Mouse (Mus musculus): ENCODE data around the gene Eif1b. TPM values are rescaled to one million over a fixed set of nuclear protein-coding genes. Genes with fewer than 3 reads are reported as not detected.

Gene Eif1b
- total RNA-seq (2021), result 10 to 100 TPM; 27.1 to 36.4 TPM
- long read RNA-seq, experiment 1, transcript Eif1b-201 (4 exons, 1,035 nt), result major isoform, 40 of 49 reads
- long read RNA-seq, experiment 1, partial matches to known transcripts, result 7 of 49 reads
- long read RNA-seq, experiment 1, other reads (novel, unspliced or antisense), result 2 of 49 reads
- long read RNA-seq, experiment 2, transcript Eif1b-201 (4 exons, 1,035 nt), result major isoform, 60 of 71 reads
- long read RNA-seq, experiment 2, partial matches to known transcripts, result 11 of 71 reads
- long read RNA-seq, experiment 2, other reads (novel, unspliced or antisense), result 0 of 71 reads

DNA sequence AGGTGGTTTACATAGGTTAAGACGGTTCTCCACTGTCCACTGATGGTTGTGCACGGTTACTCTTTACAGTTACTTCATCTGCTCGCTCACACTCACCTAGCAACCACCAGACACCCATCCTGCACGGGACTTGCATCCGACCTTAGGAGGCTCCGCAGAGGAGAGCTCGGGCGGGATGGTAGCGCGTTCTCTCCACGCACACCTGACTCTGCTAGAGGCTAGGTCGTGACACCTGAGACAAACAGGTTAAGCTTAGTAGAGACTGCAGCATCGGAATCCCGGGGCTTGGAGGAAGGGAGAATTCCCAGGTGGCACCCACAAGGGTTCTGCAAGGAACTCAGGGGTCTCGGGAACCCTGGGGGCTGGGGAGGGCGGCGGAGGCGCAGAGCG lies at the start of gene Eif1b:
Gene Eif1b, plus strand, starts transcription at position 223 of the 390 bp plus-strand sequence.
- intact Hi-C loops (cut with DNase I), result loop anchor here (5.0 kb wide), 1 partner anchor 365 kb away; the partner anchor contains the start of gene Rpsa
- no peak for DNase-seq

DNA sequence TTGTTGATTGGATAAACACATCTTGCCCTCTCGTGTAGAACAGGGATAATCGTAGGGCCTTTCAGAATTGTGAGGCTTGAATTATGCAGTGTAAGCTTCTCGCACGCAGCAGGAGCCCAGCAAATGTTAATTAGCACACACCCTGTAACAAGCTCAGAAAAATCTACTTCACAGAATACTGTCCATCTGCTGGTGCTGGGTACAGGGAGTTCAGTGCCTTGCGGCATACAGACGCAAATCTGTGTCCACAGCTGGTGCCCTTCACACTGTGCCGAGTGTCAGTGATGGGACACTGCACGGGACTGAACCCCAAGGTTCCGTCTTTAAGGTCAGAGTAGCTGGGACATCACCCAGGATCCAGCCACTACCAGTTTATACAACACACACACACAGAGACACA lies 47.4 kb upstream of the Eif1b start:
- intact Hi-C loops (cut with DNase I), result no loop called here
- DNase-seq, result no peak

DNA sequence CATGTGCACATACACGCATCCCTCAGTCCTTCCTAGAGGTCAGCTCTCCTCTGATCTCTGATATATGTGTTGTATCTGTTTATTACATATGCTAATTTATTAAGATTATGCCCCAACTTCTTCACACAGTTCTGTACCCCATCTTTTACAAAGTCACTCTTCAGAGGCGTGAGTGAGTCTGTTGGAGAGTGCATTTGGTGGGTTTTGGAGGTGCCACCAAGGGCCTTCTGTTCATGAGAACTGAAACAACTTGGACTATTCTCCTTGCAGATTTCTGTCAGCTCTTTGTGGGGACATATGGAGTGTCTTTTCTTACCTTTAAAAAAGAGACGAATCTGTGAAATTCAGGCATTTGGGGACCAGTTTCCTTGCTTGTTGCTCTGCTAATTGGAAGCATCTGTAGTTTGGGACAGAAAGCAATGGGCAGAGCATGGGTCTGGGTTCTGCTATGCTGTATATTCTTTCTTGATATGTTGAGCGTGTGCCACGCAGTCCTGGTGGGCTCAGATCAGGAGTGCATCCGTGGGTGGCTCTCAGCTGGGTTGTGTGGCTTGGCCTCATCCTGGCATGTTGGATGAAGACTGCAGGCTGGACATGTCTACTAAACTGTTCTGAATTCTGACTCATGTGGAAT lies 42.2 kb upstream of the Eif1b start:
- intact Hi-C loops (cut with DNase I), result no loop called here
- no peak for DNase-seq

DNA sequence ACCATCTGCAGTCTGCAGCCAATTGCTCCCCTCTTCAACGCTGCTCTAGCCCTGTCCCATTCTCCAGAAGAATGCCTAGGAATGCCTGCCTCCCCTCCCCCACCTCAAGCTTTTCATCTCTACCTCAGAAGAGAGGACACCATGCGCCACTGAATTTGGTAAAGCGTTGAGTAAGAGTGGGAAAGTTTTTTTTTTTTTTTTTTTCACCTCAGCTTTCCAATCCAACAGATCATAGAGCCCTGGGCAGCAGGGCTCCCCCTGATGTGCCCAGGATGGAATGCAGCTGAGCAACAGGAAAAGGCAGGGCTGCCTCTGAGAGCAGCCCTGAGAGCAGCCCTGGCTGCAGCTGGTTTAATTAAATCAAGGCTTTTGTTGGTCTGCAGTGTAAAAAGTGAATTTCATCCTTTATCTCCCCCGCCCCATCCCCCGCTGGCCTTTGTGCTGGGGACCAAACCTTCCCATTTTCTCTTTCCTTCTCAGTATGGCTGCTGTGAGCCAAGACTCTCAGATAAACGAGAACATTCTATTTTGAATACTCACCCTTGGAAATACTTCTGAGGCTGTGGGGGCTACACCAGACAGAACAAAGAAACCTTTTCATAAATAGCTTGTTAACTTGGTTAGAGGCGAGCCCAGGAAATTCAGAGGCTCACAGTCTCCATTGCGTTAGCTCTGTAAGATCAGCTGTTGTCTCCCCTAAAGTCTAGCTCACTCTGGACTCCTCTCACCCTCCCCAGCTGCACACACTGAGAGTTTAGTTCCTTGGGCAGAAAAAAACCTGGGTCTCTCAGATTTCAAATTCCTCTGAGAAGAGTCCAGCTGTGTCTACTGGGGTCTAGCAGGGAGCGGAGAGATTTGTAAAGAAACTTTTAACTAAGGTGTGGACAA lies 36.0 kb upstream of the Eif1b start:
- DNase-seq, result no peak
- intact Hi-C loops (cut with DNase I), result no loop called here

DNA sequence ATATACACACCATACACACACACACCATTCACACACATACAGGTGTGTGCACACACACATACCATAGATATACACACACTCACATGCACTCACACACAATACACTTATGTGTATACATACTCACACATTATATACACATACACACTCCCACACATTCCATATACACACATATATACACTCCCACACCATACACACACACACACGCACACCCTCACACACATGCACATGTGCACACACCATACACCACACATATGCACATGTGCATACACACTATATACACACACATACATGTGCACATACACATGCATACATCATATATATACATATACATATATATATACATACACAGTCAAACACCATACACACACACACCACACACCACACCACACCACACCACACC lies 21.6 kb upstream of the Eif1b start:
- DNase-seq, result no peak
- intact Hi-C loops (cut with DNase I), result no loop called here

DNA sequence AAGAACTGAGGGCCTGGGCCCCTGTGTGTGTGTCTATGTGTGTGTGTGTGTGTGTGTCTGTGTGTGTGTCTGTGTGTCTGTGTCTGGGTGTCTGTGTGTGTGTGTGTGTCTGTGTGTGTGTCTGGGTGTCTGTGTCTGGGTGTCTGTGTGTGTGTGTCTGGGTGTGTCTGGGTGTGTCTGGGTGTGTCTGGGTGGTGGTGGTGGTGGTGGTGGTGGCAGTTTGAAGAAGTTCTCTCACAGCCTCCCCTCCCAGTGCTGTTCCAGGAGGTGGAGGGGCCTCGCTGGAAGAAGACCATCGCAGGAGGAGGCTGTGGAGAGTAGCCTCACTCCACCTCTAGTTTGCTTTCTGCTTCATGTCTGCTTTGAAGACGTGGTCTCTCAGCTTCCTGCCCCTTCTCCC lies 10.4 kb upstream of the Eif1b start:
- no peak for DNase-seq
- intact Hi-C loops (cut with DNase I), result no loop called here

DNA sequence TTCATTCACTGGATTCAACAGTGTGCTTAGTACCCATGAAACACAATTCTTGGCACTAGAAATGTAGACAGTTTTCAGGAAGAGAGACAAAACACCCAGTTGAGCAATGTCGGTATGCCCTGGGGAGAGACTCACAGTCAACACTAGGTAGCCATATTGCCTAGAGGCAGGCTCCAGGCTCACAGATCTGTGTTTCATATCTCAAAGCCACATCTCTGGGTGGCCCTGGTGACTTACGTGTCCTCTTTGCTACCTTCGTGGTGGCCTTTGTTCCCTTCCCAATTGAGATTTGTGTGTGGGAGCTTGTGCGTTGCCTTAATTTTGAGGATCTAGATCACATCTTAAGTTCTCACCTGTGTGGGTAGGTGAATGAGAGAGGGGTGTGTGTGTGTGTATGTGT lies 9.7 kb upstream of the Eif1b start:
- intact Hi-C loops (cut with DNase I), result no loop called here
- no peak for DNase-seq

DNA sequence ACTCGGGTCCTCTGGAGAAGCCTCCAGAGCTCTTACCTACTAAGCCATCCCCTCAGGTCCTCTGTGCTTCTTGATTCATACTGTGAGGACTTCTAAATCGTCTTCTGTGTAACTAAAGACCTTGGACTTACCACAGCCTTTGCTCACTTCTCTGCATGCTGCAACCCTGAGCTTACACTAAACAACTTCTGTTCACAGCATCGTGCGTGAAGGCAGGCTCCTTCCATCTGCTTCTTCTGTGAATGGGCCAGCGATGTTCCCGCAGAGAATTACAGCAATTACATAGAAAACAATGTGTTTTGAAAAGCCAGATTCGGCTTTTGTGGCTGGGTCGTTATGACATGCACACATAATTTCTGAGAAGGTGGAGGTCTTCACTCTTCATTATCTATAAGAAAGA lies 8.9 kb upstream of the Eif1b start:
- DNase-seq, result no peak
- intact Hi-C loops (cut with DNase I), result no loop called here

DNA sequence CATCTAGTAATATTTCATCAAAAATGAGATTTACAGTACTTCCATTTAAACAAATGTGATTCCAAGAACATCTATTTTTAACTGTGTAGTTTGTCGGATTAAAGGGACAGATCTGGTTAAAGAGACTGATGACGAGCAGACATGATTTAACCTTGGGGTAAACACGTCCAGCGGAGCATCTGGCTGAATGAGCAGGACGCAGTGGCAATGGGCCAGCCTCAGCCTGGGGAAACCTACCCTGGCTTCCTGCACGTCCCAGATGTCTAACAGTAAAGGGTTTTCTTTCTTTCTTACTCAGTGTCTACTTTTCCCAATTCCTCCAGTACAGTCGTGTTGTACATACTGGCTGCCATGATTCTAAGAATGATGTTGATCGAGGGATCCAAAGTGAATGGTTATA lies 5.0 kb upstream of the Eif1b start:
- no peak for DNase-seq
- intact Hi-C loops (cut with DNase I), result no loop called here

DNA sequence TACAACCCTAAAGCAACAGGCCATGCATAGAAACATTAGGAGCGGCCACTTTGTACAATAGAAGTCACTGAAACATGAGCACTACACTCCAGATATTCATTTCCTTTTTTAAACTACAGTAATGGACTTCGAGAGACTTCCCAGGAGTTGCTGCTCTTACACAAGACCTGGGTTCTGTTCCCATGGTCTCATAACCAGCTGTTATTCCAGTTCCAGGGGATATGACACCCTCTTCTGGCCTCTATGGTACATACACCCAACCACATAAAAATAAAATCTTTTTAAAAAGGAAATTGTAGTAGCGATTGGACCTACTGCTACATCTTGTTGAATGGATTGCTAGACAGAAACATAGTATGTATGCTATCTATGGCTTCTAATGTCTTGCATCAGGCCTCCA lies 523 bp upstream of the Eif1b start:
- intact Hi-C loops (cut with DNase I), result loop anchor here (5.0 kb wide), 1 partner anchor 364 kb away; the partner anchor contains the start of gene Rpsa
- DNase-seq, result no peak

DNA sequence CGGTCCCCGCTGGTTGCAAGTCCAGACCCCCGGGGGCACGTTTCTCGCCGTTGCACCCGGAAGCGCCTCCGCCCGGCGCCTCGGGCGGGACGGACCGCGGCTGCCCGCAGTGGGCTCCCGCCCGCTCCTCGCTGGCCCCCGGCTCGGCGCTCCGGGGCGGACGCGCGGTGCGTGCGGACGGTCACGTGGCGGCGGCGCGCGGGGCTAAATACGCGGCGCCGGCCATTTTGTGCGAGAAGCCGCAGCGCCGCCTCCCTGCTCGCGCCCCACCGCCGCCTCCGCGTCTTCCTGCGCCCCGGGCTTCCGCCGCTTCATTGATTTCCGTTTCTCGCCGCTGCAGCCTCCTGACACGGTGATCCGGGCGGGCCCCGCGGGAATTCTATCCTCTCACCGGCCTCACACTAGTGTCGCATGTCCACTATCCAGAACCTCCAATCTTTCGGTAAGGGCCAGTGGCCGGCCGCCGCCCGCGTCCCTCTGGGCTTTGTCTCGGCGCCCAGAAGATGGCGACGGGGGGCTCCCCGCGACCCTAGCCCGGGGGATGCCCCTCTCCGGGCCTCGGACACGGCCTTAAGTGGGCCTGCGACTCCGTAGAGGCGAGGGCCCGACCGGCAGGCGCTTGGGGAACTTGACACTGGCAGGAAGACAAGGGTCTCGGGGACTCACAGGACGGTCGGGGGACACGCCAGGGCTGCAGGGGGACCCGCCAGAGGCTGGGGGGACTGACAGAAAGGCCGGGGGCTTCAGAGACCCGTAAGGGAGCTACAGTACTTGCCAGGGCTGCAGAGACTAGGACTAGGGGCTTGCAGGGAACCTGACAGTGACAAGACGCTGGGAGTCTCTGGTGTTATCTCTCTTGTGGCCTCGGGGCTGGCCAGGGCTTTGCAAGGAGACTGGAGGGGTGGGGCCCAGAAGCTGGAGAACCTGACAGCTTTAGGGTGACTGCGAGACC lies 644 bp downstream of the Eif1b start:
- intact Hi-C loops (cut with DNase I), result loop anchor here (5.0 kb wide), 1 partner anchor 365 kb away; the partner anchor contains the start of gene Rpsa
- peak; percentile 71 to 75 for DNase-seq

DNA sequence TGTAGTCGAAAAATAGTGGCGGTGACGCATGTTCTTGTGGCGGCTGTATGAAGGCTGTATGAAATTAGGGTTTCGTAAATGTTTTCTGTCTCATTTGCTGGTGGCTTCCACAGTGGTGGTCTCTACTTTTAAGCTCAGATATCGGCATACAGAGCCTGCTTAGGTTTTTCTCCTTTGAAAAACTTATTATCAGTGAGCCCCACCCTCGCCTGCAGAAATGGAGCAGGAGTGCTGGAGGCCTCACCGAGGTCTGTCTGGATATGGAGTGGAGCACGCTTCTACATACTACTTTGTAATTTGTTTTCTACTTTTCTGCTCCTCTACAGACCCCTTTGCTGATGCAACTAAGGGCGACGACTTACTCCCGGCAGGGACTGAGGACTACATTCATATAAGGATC lies 1.7 kb downstream of the Eif1b start:
- intact Hi-C loops (cut with DNase I), result loop anchor here (5.0 kb wide), 1 partner anchor 366 kb away; the partner anchor contains the start of gene Rpsa
- DNase-seq, result no peak

DNA sequence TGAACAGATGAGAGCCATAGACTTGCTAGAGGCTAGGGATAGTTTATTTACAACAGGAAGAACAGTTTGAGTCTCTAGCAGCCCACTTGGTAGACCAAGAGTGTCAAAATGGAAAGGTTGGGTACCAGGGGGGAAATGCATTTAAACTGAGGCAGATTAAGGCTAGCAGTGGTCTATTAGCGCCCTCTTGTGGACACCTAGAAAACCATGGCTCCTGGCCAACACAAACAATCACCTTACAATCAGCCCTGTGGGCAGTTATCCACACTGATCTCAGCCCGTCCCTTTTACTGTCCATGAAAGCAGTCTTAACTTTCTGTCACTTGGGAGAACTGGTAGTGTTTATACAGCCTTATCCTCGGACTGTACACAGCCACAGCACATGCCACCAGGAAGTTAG lies 4.7 kb downstream of the Eif1b start:
- peak; percentile 45 to 49 for DNase-seq

DNA sequence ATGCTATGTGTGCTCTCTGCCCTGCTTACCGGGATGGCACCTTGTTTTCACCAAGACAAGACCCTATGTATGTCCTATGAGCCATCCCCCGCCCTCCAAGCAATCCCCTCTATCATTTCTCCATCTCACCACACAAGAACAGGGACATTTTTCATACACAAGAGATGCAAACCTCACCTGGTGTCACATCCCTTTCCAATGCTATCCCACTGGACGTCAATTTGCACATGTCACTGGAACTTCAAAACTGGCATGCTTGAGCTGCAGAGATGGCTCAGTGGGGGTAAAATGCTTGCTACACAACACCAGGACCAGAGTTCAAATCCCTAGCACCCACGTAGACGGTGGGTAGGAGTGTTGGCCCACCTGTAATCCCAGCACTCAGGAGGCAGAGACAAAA lies 6.0 kb downstream of the Eif1b start:
- no peak for DNase-seq
- intact Hi-C loops (cut with DNase I), result no loop called here

More for the DNA sequence above, 4.7 kb downstream of the Eif1b start:
- intact Hi-C loops (cut with DNase I), result loop anchor here (1.0 kb wide), 1 partner anchor 62 kb away; no protein-coding TSS in a partner anchor

DNA sequence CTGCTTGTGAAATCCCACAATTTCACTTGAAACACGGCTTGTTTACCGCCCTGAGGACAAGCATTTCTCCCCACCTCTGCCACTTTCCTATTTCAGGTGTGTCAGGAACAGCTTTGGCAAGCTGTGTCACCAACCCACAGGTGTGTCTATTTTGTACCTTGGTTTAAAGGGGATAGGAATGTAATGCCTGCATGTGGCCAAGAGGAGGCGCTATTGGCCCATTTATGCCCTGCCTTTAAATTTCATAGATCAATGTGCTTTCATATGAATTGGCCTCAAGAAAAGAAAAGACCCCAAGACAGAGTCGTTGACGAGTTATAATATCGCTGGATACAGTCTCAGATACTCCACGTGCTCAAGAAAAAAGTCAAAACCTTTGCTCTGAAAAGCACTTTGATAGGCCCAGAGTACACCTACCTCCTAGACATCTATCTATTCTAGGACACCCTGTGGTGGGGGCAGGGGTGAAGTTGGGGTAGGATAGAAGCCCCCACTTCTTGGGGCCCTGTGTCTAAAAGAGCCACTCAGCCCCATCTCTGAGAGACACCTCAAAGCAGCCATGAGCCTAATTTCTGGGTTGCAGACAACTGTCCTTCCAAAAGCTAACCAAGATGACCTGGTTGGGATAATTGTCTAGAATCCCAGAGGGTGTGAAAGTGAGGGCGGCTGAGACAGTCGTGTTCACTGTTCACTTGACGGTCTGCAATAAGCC lies 9.3 kb downstream of the Eif1b start:
- intact Hi-C loops (cut with DNase I), result loop anchor here (5.0 kb wide), 2 partner anchors 66 to 86 kb away; no protein-coding TSS in a partner anchor
- DNase-seq, result no peak

DNA sequence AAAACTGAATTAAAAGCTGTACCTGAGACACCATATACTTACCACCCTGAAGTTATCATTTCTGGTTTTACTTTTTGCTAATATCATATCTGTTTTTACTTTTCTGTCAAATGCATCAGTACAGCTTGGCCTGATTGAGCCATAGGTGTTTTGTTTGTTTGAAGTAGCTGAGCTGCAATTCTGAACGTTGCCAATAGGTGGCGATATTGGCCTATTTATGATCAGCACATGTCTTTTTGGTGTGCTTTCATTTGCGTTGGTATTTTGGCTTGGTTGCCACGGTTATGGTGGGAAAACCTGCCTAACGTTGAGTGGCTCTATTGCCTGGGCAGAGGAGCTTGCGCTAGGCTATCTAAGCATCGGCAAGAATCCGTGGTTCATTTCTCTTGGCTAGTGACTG lies 10.0 kb downstream of the Eif1b start:
- DNase-seq, result peak; percentile 30 to 37
- intact Hi-C loops (cut with DNase I), result loop anchor here (5.0 kb wide), 2 partner anchors 65 to 85 kb away; no protein-coding TSS in a partner anchor

DNA sequence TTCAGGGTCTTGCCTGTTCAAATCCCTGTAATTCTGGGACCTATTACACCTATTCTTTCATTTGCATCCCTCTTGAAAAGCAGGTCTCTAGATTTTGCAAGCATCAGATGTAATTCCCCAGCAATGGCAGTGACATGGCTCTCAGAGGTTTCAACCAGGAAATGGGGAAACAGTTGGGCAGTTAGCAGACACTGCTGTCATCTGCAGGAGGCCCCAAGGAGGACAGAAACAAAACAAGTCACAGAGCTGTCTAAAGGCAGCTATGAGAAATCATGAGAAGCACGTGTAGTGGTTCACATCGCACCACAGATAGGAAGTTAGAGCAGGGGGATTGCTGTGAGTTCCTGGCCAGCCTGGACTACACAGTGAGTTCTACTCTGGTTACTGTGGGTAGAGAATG lies 12.4 kb downstream of the Eif1b start:
- intact Hi-C loops (cut with DNase I), result loop anchor here (5.0 kb wide), 2 partner anchors 63 to 83 kb away; no protein-coding TSS in a partner anchor
- DNase-seq, result no peak

DNA sequence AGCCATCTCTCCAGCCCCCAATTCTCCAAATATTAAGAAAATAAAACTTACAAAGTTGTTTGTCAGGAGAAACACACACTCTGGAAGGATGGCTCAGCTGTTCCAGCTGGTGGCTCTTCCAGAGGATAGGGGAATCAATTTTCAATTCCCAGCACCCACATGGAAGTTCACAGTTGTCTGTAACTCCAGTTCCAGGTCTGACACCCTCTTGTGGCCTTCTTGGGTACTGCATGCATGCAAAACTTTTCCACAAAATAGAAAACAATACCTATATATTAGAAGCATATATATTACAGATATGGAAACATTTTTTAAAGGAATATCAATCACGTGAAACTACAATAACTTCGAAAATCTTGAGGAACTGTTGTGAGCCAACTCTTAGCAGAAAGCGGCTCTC lies 19.7 kb downstream of the Eif1b start:
- intact Hi-C loops (cut with DNase I), result no loop called here
- no peak for DNase-seq

DNA sequence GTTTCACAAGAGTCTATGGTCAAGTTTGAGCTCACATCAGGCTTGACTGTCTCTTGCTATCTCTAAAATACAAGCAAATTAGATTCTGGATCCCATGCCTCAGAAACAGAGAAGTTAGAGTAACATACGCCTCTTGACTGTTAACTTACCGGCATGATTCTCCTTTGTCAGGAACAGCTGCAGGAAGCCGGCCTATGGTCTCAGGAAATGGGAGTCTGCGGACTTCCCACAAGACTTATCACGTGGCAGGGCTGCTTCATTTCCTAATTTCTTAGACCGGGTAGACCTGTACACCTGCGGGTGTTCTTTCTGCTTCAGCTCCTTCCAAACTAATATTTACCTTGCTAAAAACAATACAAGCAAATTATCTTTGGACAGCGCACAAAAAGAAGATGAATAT lies 24.7 kb downstream of the Eif1b start:
- intact Hi-C loops (cut with DNase I), result no loop called here
- DNase-seq, result no peak
